Mouse (Mus musculus) large intestine, adult 2 months (tissue): ENCODE data around the gene Gabarapl2. TPM values are rescaled to one million over a fixed set of nuclear protein-coding genes. Genes with fewer than 3 reads are reported as not detected.
A peak's percentile ranks its signal among the peaks of the same experiment; 100 is the strongest.

Experiments
- DNase-seq: peaks from one replicate; pipeline ENCODE4 v3.0.0-alpha.2; 2012; ENCODE audit warnings: low read depth, low spot score
- WGBS: fragments of 180-500 bp; shearing (Covaris S2); methylation state at CpG from one replicate; pipeline ENCODE4 v1.1.7; 2018; 5-methylcytosine and 5-hydroxymethylcytosine counted together
- polyA plus RNA-seq: library from polyadenylated mRNA; depleted of rRNA; stranded (reverse); fragments of >200 nt; gene quantifications from 2 replicates; pipeline ENCODE4 v1.2.3, GENCODE M21; 2012; rRNA removed

The Gabarapl2 gene
- polyA plus RNA-seq, 1 experiment: 49.7 TPM

DNA sequence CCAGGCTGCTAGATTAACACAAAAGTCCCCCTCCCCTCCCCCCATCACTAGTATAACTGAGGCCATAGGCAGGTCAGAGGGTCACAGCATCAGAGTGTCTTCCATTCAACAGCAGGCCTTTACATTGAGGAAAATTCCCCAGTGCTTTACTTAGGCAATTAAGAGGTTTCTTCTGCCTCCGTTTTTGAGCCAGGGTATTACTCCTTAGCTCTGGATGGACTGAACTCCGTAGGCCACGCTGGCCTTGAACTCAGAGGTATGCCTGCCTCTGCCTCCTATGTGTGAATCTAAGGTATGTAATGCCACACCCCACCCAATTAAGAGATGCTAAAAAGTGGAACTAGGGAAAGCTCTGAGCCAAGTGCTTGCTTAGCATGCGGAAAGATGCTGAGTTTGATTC, 23.0 kb downstream of the Gabarapl2 start:
- DNase-seq: no peak
- 91% methylated on average over 4 of the region's 4 CpGs for WGBS

DNA sequence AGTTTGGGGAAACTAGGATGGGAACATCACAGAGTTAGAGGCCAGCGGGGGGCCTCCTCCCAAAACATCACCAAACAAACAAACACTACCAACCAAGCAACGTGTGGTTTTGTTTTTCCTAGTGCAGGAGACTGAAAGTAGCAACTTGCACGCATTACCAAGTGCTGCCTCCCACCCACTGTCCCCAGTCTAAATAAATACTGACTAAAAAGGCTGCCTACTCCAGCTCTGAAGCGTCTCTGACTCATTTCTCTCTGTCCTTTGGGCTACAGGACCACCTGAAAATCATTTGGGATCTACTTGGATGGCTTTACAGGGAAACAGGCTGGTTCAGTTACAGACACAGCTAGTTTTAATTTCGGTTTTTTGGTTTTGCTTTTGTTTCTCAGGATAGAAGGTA, 23.8 kb downstream of the Gabarapl2 start:
- DNase-seq: no peak
- WGBS: 62% methylated on average over 5 of the region's 5 CpGs

DNA sequence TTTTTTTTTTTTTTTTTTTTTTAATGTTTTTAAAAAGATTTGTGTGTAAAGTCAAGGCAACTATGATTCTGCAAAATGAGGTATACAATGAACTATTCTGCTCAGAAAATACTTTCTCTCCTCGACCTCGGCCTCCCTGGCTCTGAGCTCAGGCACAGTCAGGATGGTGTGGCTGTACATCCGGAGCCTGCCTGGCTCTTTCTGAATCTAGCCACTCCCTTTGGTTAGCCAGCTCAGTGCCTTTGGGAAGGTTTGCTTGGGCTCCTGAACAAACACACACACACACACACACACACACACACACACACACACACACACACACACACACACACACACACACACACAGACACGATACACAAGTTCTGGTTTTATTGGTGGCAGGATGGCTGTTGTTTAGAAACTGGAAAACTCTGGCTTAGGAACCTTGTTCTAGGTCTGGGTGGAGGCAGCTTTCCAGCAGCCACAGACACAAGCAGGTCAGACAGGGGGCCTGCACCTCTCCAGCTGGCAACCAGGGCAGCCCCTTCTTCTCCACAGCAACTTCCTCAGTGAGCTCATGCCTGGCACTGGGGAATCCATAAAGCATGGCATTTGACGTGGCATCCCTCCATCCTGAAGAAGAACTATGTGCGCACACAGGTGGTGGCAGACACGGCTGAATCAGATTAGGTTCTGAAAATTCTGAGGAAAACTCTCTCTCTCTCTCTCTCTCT, 24.5 kb downstream of the Gabarapl2 start:
- DNase-seq: no peak
- WGBS: 31% methylated on average over 7 of the region's 7 CpGs

DNA sequence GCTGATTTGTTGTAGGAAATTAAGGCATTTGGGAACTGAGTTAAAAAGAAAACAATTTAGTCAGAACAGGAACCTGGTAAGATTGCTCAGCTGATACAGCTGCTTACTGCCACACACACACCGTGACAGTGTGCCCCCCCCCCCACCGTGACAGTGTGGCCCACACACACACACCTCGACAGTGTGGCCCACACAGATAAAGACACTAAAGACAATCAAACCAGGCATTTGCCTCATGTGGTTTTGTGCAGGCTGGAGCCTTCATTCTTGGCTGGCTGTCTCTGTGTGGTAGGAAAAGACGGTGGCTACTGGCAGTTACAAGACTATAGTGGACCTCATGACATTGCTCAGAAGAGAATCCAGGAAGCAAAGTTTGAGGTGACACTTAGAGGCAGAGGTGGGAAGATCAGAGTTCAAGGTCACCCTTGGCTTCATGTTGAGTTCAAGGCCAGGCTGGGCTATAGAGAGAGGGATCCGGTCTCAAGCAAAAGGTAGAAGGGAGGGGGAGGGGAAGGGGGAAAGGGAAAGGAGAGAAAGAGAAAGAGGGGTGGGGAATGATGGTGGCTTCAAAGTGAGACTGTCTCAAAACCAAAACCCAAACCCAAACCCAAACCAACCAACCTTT, 26.9 kb downstream of the Gabarapl2 start:
- 85% methylated on average over 5 of the region's 5 CpGs for WGBS
- no peak for DNase-seq

DNA sequence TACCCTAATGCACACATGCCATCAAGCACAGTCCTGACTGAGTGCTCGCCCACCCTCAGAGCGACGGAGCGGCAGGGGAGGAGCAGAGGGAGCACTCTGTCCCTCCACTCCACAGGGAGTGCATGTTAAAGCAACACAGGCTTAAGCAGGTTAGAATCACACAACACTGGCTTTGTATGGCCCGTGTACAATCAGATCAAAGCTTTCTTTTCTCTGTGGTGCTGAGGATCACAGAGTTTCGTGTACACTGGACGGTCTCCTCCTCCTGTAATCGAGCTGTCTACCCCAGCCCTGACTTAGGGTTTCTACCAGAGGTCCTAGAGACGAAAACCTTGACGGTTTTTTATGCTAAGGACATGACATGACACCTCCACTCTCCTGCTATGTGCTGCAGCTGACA, 28.0 kb downstream of the Gabarapl2 start:
- no peak for DNase-seq
- 87% methylated on average over 10 of the region's 10 CpGs for WGBS

DNA sequence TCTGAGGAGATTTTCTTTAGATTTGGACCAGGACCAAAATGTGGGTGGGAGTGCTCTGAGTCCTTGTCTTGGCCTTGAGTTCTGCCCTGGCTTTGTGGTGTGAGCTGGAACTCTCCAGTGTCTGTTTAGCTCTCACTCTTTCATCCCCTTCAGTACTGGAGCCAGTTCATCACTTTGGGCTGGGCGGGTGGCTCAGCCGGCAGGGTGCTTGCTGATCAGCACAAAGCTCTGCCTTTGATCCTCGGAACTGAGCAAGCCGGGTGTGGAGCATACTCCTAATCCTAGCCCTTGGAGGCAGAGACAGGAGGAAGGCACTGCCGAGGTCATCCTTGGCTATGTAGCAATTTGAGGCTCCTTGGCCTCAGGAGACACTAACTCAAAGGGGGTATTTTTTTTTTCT, 28.5 kb downstream of the Gabarapl2 start:
- WGBS: 67% methylated on average over 5 of the region's 5 CpGs

DNA sequence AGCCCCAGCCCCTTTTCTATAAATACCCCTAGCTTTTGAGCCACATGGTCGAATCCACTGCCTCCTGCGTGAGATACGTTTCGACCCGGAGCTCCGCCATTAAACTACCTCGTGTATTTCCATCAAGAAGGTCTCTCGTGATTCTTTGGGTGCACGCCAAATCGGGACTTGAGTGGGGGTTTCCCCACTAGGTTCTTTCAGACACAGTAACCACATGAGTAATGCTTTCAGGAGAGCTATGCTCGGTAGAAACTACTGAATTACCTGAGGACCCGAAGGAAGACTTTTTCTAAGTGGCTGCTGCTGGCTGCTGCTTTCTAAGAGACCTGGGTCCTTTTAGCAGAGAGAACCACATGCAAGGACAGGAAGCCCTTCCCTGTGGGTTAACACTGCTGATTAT, 33.6 kb downstream of the Gabarapl2 start:
- no peak for DNase-seq
- 94% methylated on average over 12 of the region's 12 CpGs for WGBS

More for the DNA sequence above, 28.5 kb downstream of the Gabarapl2 start:
- DNase-seq: no peak

DNA sequence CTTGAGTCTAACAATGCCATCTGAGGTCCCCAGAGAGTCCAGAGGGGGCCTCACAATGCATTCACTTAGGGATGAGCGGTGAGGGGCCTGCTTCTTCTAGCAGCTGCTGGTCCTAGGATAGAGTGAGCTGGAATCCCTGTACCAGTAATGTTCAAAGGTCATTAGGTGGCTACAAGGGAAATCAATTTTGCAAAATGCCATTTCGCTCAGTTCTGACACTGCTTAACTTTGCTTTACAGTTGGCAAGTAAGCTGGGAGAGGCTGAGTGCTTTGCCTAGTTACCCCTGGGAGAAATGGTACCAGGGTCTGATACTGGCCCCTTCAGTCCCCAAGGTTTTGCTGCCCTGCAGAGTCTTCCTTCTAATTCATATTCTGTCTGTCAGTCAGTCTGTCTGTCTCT, 35.2 kb downstream of the Gabarapl2 start:
- 92% methylated on average over 2 of the region's 2 CpGs for WGBS
- DNase-seq: no peak

DNA sequence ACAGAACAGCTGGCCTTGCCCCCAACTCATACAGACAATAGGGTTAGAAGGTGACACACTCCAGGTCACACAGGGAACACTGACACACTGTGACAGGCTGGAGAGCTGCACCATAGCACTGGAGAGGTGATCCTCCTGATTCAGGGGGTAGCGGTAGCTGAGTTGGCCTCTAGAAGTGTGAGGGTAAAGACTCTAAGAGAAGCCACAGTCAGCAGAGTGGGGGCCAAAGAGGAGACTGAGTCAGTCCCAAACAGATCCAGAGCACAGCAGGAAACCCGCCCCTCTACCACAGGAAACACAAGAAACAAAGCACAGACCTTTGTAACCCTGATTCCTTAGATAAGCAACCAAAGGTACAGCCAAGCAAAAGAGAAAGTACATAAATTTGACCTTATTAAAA, 35.8 kb downstream of the Gabarapl2 start:
- no peak for DNase-seq

DNA sequence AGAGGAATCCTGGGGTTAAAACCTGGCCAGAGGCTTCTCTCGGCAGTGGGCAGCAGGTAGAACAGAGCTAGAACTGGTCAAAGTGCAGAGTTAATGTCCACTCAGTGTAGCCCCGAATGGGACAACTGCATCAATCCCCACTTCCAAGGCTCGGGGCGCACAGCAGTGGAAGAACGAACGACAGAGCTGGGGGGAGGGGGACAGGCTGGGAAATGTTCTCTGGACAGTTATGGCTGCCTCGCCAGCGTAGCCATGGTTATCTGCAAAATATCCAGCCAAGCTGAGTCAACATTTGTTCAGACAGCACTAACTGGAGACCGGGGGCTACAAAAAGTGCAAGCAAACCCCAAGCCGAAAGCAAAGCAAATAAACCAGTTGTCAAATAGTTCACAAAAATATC, 37.6 kb downstream of the Gabarapl2 start:
- WGBS: 66% methylated on average over 10 of the region's 10 CpGs
- DNase-seq: no peak

More for the DNA sequence above, 35.8 kb downstream of the Gabarapl2 start:
- WGBS: 81% methylated on average over 2 of the region's 2 CpGs

DNA sequence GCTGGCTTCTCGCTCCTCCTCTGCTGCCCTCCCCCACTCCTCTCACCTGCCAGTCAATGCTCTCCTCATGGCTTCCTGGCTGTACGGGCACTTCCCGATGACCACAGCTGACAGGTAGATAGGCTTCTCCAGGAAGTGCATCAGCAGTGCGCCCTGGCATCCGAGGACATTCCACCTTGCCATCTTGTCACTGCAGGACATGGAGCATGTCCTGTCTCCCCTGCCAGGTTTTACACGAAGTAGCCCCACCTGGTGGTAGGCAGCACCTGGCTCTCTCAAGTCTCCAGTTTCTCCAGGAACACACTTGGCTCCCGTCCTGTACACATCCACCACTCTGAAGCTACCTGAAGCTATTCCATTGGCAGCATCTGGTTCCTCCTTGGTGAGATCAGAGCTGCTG, 41.6 kb downstream of the Gabarapl2 start:
- WGBS: 72% methylated on average over 7 of the region's 7 CpGs
- no peak for DNase-seq

DNA sequence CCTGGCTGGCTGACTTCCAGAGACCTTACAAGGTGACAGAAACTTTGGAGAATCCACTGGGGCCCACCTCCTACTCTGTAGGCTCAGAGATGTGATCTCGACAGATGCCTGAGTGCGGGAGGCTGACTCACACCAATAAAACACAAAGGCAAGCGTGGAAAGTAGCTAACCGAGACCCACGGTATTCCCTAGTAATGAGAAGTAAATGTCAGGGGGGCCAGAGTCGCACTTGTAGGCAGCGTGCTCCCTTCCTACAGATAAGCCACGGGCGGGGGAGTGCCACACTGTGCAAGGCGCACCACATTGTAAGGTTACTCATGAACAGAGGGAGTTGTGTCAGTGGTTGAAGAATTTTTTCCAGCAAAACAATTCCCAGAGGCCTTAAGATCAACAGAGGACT, 44.0 kb downstream of the Gabarapl2 start:
- 72% methylated on average over 10 of the region's 10 CpGs for WGBS
- no peak for DNase-seq

DNA sequence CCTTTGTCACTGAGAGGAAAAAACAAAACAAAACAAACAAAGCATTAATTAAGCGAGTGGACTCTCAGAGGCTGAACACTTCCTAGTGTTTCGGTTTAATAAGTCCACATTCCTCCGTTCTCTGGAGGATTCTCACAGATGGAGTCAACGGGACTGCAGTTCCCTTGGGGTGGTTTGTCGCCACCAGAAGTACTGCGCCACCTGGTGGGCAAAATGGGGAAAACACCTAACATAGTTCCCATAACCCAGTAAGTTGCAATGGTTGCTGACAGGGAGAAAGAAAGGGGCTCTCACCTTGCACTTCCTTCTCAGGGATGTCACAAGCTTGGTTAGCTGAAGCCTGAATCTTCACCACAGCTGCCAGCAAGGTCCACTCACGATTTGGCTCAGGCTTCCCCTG, 49.4 kb downstream of the Gabarapl2 start:
- DNase-seq: peak; percentile 52
- WGBS: 5% methylated on average over 7 of the region's 7 CpGs

DNA sequence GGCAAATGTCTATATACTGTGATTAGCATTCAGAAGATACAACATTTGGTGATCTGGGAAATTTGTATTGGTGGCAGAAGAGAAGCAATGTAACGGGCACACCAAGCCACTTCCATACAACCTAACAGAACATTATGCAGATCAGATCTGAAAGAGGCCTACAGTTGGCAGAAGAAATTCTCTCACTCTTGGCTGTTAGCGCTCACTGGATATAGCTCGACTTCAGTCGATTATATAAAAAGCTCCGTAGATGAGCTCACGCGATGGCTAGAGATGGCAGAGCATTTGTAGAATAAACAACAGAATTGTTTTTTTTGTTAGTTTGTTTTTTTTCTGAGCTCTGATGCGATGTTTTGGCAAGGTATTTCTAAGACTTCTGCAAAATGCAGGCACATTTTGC, 50.8 kb downstream of the Gabarapl2 start:
- 42% methylated on average over 8 of the region's 8 CpGs for WGBS

DNA sequence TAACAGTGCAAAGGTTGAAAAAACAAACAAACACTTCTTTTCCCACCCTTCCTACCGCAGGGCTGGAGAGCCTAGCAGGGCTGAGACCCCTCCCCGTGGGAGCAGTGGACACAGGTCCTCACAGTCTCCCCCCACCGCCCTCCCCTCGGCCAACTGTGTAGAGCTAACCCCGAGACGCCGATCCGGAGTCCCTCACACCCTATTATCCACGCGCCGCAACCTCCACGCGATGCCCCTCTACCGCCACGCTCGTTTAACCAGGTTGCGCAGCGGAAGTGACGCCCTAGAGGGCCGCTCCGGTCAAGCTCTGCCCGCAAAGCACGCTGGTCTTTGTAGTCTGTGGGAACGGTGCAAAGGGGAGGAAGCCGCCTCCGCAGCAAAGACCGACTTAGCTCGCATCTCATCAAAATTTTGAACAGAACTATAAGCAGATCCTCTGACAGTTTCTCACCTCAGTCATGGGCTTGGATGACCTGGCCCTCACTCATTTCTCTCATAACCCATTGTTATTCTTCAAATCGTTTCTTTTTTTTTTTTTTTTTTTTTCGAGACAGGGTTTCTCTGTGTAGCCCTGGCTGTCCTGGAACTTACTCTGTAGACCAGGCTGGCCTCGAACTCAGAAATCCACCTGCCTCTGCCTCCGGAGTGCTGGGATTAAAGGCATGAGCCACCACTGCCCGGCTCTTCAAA, 51.7 kb downstream of the Gabarapl2 start, which contains the start of gene Adat1:
Adat1 (minus strand) TSS at position 290 of the 690 bp plus-strand sequence.
- DNase-seq: peak; percentile 85

More for the DNA sequence above, 50.8 kb downstream of the Gabarapl2 start:
- DNase-seq: no peak

DNA sequence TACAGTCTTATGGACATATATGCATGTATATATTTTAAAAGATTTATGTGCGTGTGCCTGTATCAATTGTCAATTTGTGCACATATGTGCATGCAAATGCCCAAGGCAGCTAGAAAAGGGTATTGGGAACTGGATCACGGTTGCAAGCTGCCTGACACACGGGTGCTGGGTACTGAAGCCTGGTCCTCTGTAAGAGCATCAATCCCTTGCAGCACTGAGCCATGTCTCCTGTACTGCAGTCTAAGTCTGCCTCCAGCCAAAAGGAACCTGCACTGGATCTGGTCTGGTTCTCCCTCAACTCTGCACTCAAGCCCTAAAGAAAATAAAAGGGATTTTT, 52.2 kb downstream of the Gabarapl2 start:
- WGBS: 53% methylated on average over 3 of the region's 3 CpGs
- DNase-seq: no peak

More for the DNA sequence above, 51.7 kb downstream of the Gabarapl2 start, which contains the start of gene Adat1:
- 2% methylated on average over 33 of the region's 33 CpGs for WGBS

Other genes starting within 250 kb of the Gabarapl2 start
- gene Ctrb1, start 249.7 kb upstream of the Gabarapl2 start, polyA plus RNA-seq: 4.0 and 6.1 TPM in 2 replicates
- 77.4 and 114 TPM in 2 replicates for gene Bcar1, start 196.9 kb upstream of the Gabarapl2 start, polyA plus RNA-seq
- 5.5 and 5.7 TPM in 2 replicates for gene Cfdp1, start 86.4 kb upstream of the Gabarapl2 start, polyA plus RNA-seq
- gene Tmem170, start 64.0 kb upstream of the Gabarapl2 start, polyA plus RNA-seq: 9.0 and 13.2 TPM in 2 replicates
- gene Chst5, start 30.3 kb upstream of the Gabarapl2 start, polyA plus RNA-seq: 0.15 and 0.20 TPM in 2 replicates
- 1.2 and 1.3 TPM in 2 replicates for gene Tmem231, start 6.8 kb upstream of the Gabarapl2 start, polyA plus RNA-seq
- 1.7 and 2.2 TPM in 2 replicates for gene Adat1, start 51.6 kb downstream of the Gabarapl2 start, polyA plus RNA-seq
- gene Kars, start 70.6 kb downstream of the Gabarapl2 start, polyA plus RNA-seq: 68.3 and 79.5 TPM in 2 replicates
- 4.4 and 5.7 TPM in 2 replicates for gene Terf2ip, start 70.7 kb downstream of the Gabarapl2 start, polyA plus RNA-seq
- not detected in 2 replicates for gene Gm6793, start 74.3 kb downstream of the Gabarapl2 start, polyA plus RNA-seq